Mouse (Mus musculus) MEL (cell line): ENCODE results near the gene Pdcd5. TPM values are rescaled to one million over a fixed set of nuclear protein-coding genes. Genes with fewer than 3 reads are reported as not detected.

Experiments
- DNase-seq: peaks from one replicate; pipeline ENCODE4 v3.0.0; 2011; ENCODE audit warnings: low read depth, low spot score
- H3K27ac ChIP-seq: 2 replicates; pipeline ENCODE4 v1.5.1; 2012; ENCODE audit warnings: low read depth, mild to moderate bottlenecking, control low read depth, low read length, moderate library complexity; ENCODE audit not compliant: control insufficient read depth
- H3K27me3 ChIP-seq, 2 experiments: fragments of 150-350 bp in 1 of 2; sonication (generic) in 1 of 2; 2 replicates each; pipeline ENCODE4 v1.6.1; 2012; ENCODE audit warnings: low read length in 2 of 2, mild to moderate bottlenecking in 2 of 2, improper control_type of control experiment in 1 of 2, moderate library complexity in 1 of 2; ENCODE audit not compliant: insufficient read depth in 2 of 2, control insufficient read depth in 1 of 2
- H3K36me3 ChIP-seq, 2 experiments: 2 replicates each; pipeline ENCODE4 v1.6.1; 2012 to 2014; ENCODE audit warnings: low read length in 2 of 2, improper control_type of control experiment in 1 of 2, inconsistent platforms in 1 of 2, mild to moderate bottlenecking in 1 of 2; ENCODE audit not compliant: insufficient read depth in 2 of 2, control insufficient read depth in 1 of 2
- H3K4me1 ChIP-seq, 2 experiments: fragments of 150-350 bp in 1 of 2; sonication (generic) in 1 of 2; 2 replicates each; pipeline ENCODE4 v1.6.1; 2012; ENCODE audit warnings: low read length in 2 of 2, improper control_type of control experiment in 1 of 2, mild to moderate bottlenecking in 1 of 2; ENCODE audit not compliant: insufficient read depth in 2 of 2, control insufficient read depth in 1 of 2
- H3K4me3 ChIP-seq, 2 experiments: fragments of 150-350 bp in 1 of 2; sonication (generic) in 1 of 2; 2 replicates each; pipeline ENCODE4 v1.5.1; 2012; ENCODE audit warnings: low read depth in 2 of 2, low read length in 2 of 2, mild to moderate bottlenecking in 2 of 2, moderate library complexity in 2 of 2, control low read depth in 1 of 2, improper control_type of control experiment in 1 of 2; ENCODE audit not compliant: control insufficient read depth in 1 of 2, insufficient read depth in 1 of 2
- H3K79me2 ChIP-seq: 2 replicates; pipeline ENCODE4 v1.6.1; 2012; ENCODE audit warnings: mild to moderate bottlenecking, low read length, moderate library complexity; ENCODE audit not compliant: control insufficient read depth, poor library complexity, insufficient read depth
- H3K9ac ChIP-seq: 2 replicates; pipeline ENCODE4 v1.6.1; 2012; ENCODE audit warnings: low read depth, mild to moderate bottlenecking, control low read depth, low read length, moderate library complexity; ENCODE audit not compliant: control insufficient read depth, poor library complexity, severe bottlenecking
- H3K9me3 ChIP-seq: fragments of 150-350 bp; sonication (generic); replicated peaks from 2 replicates; pipeline ENCODE4 v1.6.1; 2012; ENCODE audit warnings: mild to moderate bottlenecking, low read length, improper control_type of control experiment, moderate library complexity; ENCODE audit not compliant: insufficient read depth
- BHLHE40 ChIP-seq: IDR thresholded peaks from 2 replicates; pipeline ENCODE4 v1.6.1; 2012; ENCODE audit warnings: low read depth, mild to moderate bottlenecking, inconsistent platforms, low read length, improper control_type of control experiment, borderline replicate concordance
- CTCF ChIP-seq, 3 experiments: IDR thresholded peaks in 2 of 3; conservative IDR thresholded peaks in 1 of 3; 2 replicates each; pipeline ENCODE4 v1.5.1; 2011 to 2012; ENCODE audit warnings: low read length in 3 of 3, low read depth in 2 of 3, mild to moderate bottlenecking in 2 of 3, improper control_type of control experiment in 1 of 3, inconsistent platforms in 1 of 3, mixed read lengths in 1 of 3, moderate library complexity in 1 of 3; ENCODE audit not compliant: control insufficient read depth in 1 of 3, insufficient read depth in 1 of 3, poor library complexity in 1 of 3, severe bottlenecking in 1 of 3
- EP300 ChIP-seq, 2 experiments: IDR thresholded peaks; 2 replicates each; pipeline ENCODE4 v1.6.1; 2011; ENCODE audit warnings: improper control_type of control experiment in 2 of 2, low read length in 2 of 2, low read depth in 1 of 2, mild to moderate bottlenecking in 1 of 2
- ETS1 ChIP-seq: IDR thresholded peaks from 2 replicates; pipeline ENCODE4 v1.6.1; 2012; ENCODE audit warnings: low read depth, mild to moderate bottlenecking, inconsistent platforms, low read length, improper control_type of control experiment, moderate library complexity
- GATA1 ChIP-seq: IDR thresholded peaks from 2 replicates; pipeline ENCODE4 v1.6.1; 2011; ENCODE audit warnings: low read depth, low read length, improper control_type of control experiment
- KAT2A ChIP-seq: conservative IDR thresholded peaks from 2 replicates; pipeline ENCODE4 v1.6.1; 2012; ENCODE audit warnings: low read depth, low read length, improper control_type of control experiment, inconsistent platforms
- MAX ChIP-seq: IDR thresholded peaks from 2 replicates; pipeline ENCODE4 v1.6.1; 2011; ENCODE audit warnings: low read length, improper control_type of control experiment
- MAZ ChIP-seq: IDR thresholded peaks from 2 replicates; pipeline ENCODE4 v1.6.1; 2012; ENCODE audit warnings: low read depth, mild to moderate bottlenecking, inconsistent platforms, low read length, improper control_type of control experiment
- MEF2A ChIP-seq: IDR thresholded peaks from 2 replicates; pipeline ENCODE4 v1.6.1; 2014; ENCODE audit warnings: low read depth, mild to moderate bottlenecking, inconsistent platforms, low read length, improper control_type of control experiment; ENCODE audit not compliant: poor library complexity, insufficient replicate concordance, severe bottlenecking; ENCODE audit errors: extremely low read depth
- MXI1 ChIP-seq: IDR thresholded peaks from 2 replicates; pipeline ENCODE4 v1.6.1; 2011; ENCODE audit warnings: mild to moderate bottlenecking, low read depth, low read length, improper control_type of control experiment
- MYB ChIP-seq: IDR thresholded peaks from 2 replicates; pipeline ENCODE4 v1.6.1; 2011; ENCODE audit warnings: mild to moderate bottlenecking, low read depth, low read length, improper control_type of control experiment
- MYC ChIP-seq: IDR thresholded peaks from 2 replicates; pipeline ENCODE4 v1.6.1; 2011; ENCODE audit warnings: low read depth, mild to moderate bottlenecking, low read length, improper control_type of control experiment, moderate library complexity
- NELFE ChIP-seq: IDR thresholded peaks from 2 replicates; pipeline ENCODE4 v1.6.1; 2011; ENCODE audit warnings: low read depth, low read length, improper control_type of control experiment
- NRF1 ChIP-seq: IDR thresholded peaks from 2 replicates; pipeline ENCODE4 v1.6.1; 2014; ENCODE audit warnings: low read depth, mild to moderate bottlenecking, inconsistent platforms, low read length, improper control_type of control experiment, moderate library complexity; ENCODE audit not compliant: poor library complexity, insufficient read depth, severe bottlenecking
- POLR2A ChIP-seq, 2 experiments: IDR thresholded peaks; 2 replicates each; pipeline ENCODE4 v1.6.1; 2011 to 2012; ENCODE audit warnings: low read length in 2 of 2, mild to moderate bottlenecking in 2 of 2, control low read depth in 1 of 2, improper control_type of control experiment in 1 of 2, low read depth in 1 of 2, moderate library complexity in 1 of 2; ENCODE audit not compliant: control insufficient read depth in 1 of 2, insufficient read depth in 1 of 2, poor library complexity in 1 of 2
- POLR2AphosphoS2 ChIP-seq: IDR thresholded peaks from 2 replicates; pipeline ENCODE4 v1.6.1; 2011; ENCODE audit warnings: low read length, improper control_type of control experiment
- RAD21 ChIP-seq: IDR thresholded peaks from 2 replicates; pipeline ENCODE4 v1.6.1; 2011; ENCODE audit warnings: mild to moderate bottlenecking, low read depth, low read length, improper control_type of control experiment
- RCOR1 ChIP-seq: IDR thresholded peaks from 2 replicates; pipeline ENCODE4 v1.6.1; 2012; ENCODE audit warnings: low read depth, mild to moderate bottlenecking, inconsistent platforms, low read length, improper control_type of control experiment
- SIN3A ChIP-seq: IDR thresholded peaks from 2 replicates; pipeline ENCODE4 v1.6.1; 2012; ENCODE audit warnings: low read length, improper control_type of control experiment, inconsistent platforms
- TAL1 ChIP-seq: IDR thresholded peaks from 2 replicates; pipeline ENCODE4 v1.6.1; 2012; ENCODE audit warnings: mild to moderate bottlenecking, inconsistent platforms, low read length, moderate library complexity, mixed read lengths
- TBP ChIP-seq: IDR thresholded peaks from 2 replicates; pipeline ENCODE4 v1.8.0; 2011; ENCODE audit warnings: low read depth, low read length, improper control_type of control experiment
- TCF12 ChIP-seq: IDR thresholded peaks from 2 replicates; pipeline ENCODE4 v1.6.1; 2014; ENCODE audit warnings: low read depth, mild to moderate bottlenecking, inconsistent platforms, low read length, improper control_type of control experiment, moderate library complexity
- UBTF ChIP-seq: IDR thresholded peaks from 2 replicates; pipeline ENCODE4 v1.6.1; 2012; ENCODE audit warnings: low read depth, mild to moderate bottlenecking, inconsistent platforms, low read length, improper control_type of control experiment, moderate library complexity, borderline replicate concordance; ENCODE audit not compliant: insufficient read depth
- USF1 ChIP-seq: IDR thresholded peaks from 2 replicates; pipeline ENCODE4 v1.6.1; 2014; ENCODE audit warnings: low read depth, mild to moderate bottlenecking, inconsistent platforms, low read length, improper control_type of control experiment, moderate library complexity
- USF2 ChIP-seq, 2 experiments: IDR thresholded peaks; 2 replicates each; pipeline ENCODE4 v1.6.1; 2011 to 2012; ENCODE audit warnings: improper control_type of control experiment in 2 of 2, low read length in 2 of 2, borderline replicate concordance in 1 of 2, inconsistent platforms in 1 of 2, low read depth in 1 of 2, mild to moderate bottlenecking in 1 of 2; ENCODE audit not compliant: insufficient read depth in 1 of 2
- ZC3H11A ChIP-seq: IDR thresholded peaks from 2 replicates; pipeline ENCODE4 v1.6.1; 2012; ENCODE audit warnings: low read depth, mild to moderate bottlenecking, inconsistent platforms, low read length, improper control_type of control experiment
- polyA plus RNA-seq, 2 experiments: library from polyadenylated mRNA; stranded (reverse) in 1 of 2; unstranded in 1 of 2; fragments of >175 nt in 1 of 2; fragments of >200 nt in 1 of 2; gene quantifications; 2 replicates each; pipeline versions ENCODE4 v1.2.1 to v1.2.4; 2012; ENCODE audit warnings: low replicate concordance in 2 of 2, low read depth in 1 of 2; ENCODE audit not compliant: insufficient read length in 2 of 2, insufficient read depth in 1 of 2, missing spikeins in 1 of 2
- total RNA-seq: library from RNA; depleted of rRNA; stranded (reverse); fragments of 300-350 nt; gene quantifications from 2 replicates; pipeline ENCODE4 v1.2.3, GENCODE M21; 2012

Pdcd5 gene
- total and polyA plus RNA-seq, 3 experiments = 118 to 1,267 (median 221) TPM

- H3K4me1 ChIP-seq = peaks cover 0 to 18% of the 10 kb centered on the region in 2 experiments; a peak in 3 of 4 replicates
- no peak overlapping the region for H3K4me3 ChIP-seq
- peak overlapping the region; percentile 62 for H3K27ac ChIP-seq
- no peaks in the 10 kb centered on the region for H3K27me3 ChIP-seq
- H3K9ac ChIP-seq = no peak overlapping the region
- H3K36me3 ChIP-seq = peaks cover 16 to 17% of the 10 kb centered on the region in 2 experiments
- TF ChIP-seq MYB = peak; percentile 30; the same call in 1 of the 2 replicates
- no peak for TF ChIP-seq RAD21
- TF ChIP-seq BHLHE40 = peak; percentile 96
- TF ChIP-seq MXI1 = peak; percentile 93
- TF ChIP-seq MAZ = peak; percentile 65
- TF ChIP-seq EP300 (IDR thresholded peaks at IDR 0.05; ENCODE audit: low read depth in 1 of 2, low read length in 2 of 2) = peak; percentile 89 to 91
- peak; percentile 93 for TF ChIP-seq TCF12
- TF ChIP-seq NELFE = no peak
- TF ChIP-seq NRF1 = no peak
- peak; percentile 95 for TF ChIP-seq MAX
- no peak for TF ChIP-seq POLR2AphosphoS2
- peak; percentile 86 for TF ChIP-seq SIN3A
- peak; percentile 83 for TF ChIP-seq TAL1
- no peak for TF ChIP-seq CTCF (IDR thresholded peaks at IDR 0.05 in 2 of 3, conservative IDR thresholded peaks at IDR 0.05 in 1 of 3; ENCODE audit: control insufficient read depth in 1 of 3, insufficient read depth in 1 of 3, low read depth in 2 of 3, low read length in 3 of 3, poor library complexity in 1 of 3, severe bottlenecking in 1 of 3)
- no peak for TF ChIP-seq KAT2A
- no peak for TF ChIP-seq TBP
- no peak for TF ChIP-seq UBTF
- peak; percentile 23 to 78; a peak in 2 of 4 replicates for TF ChIP-seq USF2 (IDR thresholded peaks at IDR 0.05; ENCODE audit: borderline replicate concordance in 1 of 2, insufficient read depth in 1 of 2, low read depth in 1 of 2, low read length in 2 of 2)
- no peak for TF ChIP-seq POLR2A (IDR thresholded peaks at IDR 0.05; ENCODE audit: control insufficient read depth in 1 of 2, insufficient read depth in 1 of 2, low read depth in 1 of 2, low read length in 2 of 2, poor library complexity in 1 of 2)
- TF ChIP-seq MEF2A = no peak
- no peak for TF ChIP-seq ZC3H11A
- peak; percentile 96 for TF ChIP-seq USF1
- peak; percentile 92 for TF ChIP-seq GATA1
- peak; percentile 71; the same call in 1 of the 2 replicates for TF ChIP-seq RCOR1
- peak; percentile 78 for TF ChIP-seq MYC
- TF ChIP-seq ETS1 = peak; percentile 87
- peak; percentile 81 for DNase-seq
- H3K79me2 ChIP-seq = no peaks in the 10 kb centered on the region
- H3K9me3 ChIP-seq = no peaks in the 10 kb centered on the region
Observed at GRCm38 (mm10) chr7:35601106-35601505, 46.2 kb downstream of the Pdcd5 start.
